Mouse (Mus musculus): ENCODE measurements around the gene Nebl. TPM values are rescaled to one million over a fixed set of nuclear protein-coding genes. Genes with fewer than 3 reads are reported as not detected.

The Nebl gene
- polyA plus RNA-seq, 1 experiment from 2014 or later: 4.4 TPM

- 68% methylated on average over 5 of the region's 5 CpGs for WGBS
- Histone ChIP-seq H3K27ac (no peak overlapping the region), H3K36me3 (no peaks in the 10 kb centered on the region), H3K4me3 (replicated peaks) (no peak overlapping the region), H3K9ac (no peak overlapping the region), H3K9me3 (no peaks in the 10 kb centered on the region), H3K27me3 (replicated peaks) (no peaks in the 10 kb centered on the region), H3K4me1 (no peaks in the 10 kb centered on the region), H3K4me2 (no peak overlapping the region)
- ATAC-seq (ENCODE audit: insufficient read depth, low FRiP score, low read depth): no peak
Observed at GRCm38 (mm10) chr2:17525739-17526526, 205.3 kb downstream of the Nebl start.

DNA sequence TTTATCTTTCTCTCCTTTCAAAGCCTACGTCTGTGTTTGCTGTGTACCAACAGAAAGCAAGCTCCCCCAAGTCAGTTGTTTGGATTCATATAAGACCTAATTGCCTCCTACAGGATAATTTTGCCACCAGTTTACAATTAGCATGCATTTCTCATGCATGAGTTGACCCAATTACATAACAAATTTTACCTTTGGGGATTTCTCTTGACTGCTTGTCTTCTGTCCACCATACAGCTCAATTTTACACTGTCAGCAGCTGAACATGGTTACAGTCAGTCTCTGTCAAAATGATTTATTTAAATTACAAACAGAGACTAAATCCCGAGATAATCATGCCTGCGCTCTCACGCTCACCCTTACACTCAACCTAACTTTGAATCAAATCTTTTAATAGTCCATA, 206.1 kb downstream of the Nebl start:
- Histone ChIP-seq H3K4me2 (no peak overlapping the region), H3K4me1 (no peaks in the 10 kb centered on the region), H3K27ac (no peak overlapping the region), H3K4me3 (replicated peaks) (no peak overlapping the region), H3K9ac (no peak overlapping the region), H3K9me3 (no peaks in the 10 kb centered on the region), H3K27me3 (replicated peaks) (no peaks in the 10 kb centered on the region), H3K36me3 (no peaks in the 10 kb centered on the region)
- WGBS: 42% methylated on average over 4 of the region's 4 CpGs
- ATAC-seq (ENCODE audit: insufficient read depth, low FRiP score, low read depth): no peak

GRCm38 (mm10) chr2:17524205-17524978, 206.9 kb downstream of the Nebl start:
- no peaks in the 10 kb centered on the region for H3K36me3 ChIP-seq
- no peaks in the 10 kb centered on the region for H3K9me3 ChIP-seq
- H3K4me1 ChIP-seq: no peaks in the 10 kb centered on the region
- H3K4me3 ChIP-seq (replicated peaks): no peak overlapping the region
- no peak overlapping the region for H3K27ac ChIP-seq
- H3K27me3 ChIP-seq (replicated peaks): no peaks in the 10 kb centered on the region
- WGBS: 51% methylated on average over 10 of the region's 10 CpGs
- no peak overlapping the region for H3K9ac ChIP-seq
- H3K4me2 ChIP-seq: no peak overlapping the region
- no peak for ATAC-seq (ENCODE audit: insufficient read depth, low FRiP score, low read depth)

- no peaks in the 10 kb centered on the region for H3K27me3 ChIP-seq (replicated peaks)
- no peak overlapping the region for H3K4me3 ChIP-seq (replicated peaks)
- H3K27ac ChIP-seq: no peak overlapping the region
- no peaks in the 10 kb centered on the region for H3K4me1 ChIP-seq
- WGBS: 43% methylated on average over 4 of the region's 4 CpGs
- H3K9ac ChIP-seq: no peak overlapping the region
- H3K9me3 ChIP-seq: no peaks in the 10 kb centered on the region
- no peaks in the 10 kb centered on the region for H3K36me3 ChIP-seq
- H3K4me2 ChIP-seq: no peak overlapping the region
- no peak for ATAC-seq (ENCODE audit: insufficient read depth, low FRiP score, low read depth)
Observed at GRCm38 (mm10) chr2:17523791-17524190, 207.5 kb downstream of the Nebl start.

DNA sequence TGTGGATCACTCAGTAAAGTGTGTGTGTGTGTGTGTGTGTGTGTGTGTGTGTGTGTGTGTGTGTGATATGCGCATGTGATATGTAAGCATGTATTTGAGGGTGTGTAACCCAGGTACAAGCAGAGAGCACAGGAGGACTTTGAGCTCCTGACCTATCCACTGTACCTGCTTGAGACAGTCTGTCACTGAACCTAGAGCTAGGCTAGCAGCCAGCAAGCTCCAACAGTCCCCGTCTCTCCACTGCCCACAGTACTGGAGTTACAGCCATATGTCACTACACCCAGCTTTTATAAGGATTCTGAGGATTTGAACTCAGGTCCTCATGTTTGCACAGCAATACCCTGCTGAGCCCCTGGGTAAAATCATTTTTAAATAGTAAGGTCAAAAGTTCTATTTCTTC, 215.6 kb downstream of the Nebl start:
- H3K27ac ChIP-seq: no peak overlapping the region
- no peaks in the 10 kb centered on the region for H3K27me3 ChIP-seq (replicated peaks)
- no peaks in the 10 kb centered on the region for H3K9me3 ChIP-seq
- H3K9ac ChIP-seq: no peak overlapping the region
- no peak for ATAC-seq (ENCODE audit: insufficient read depth, low FRiP score, low read depth)
- no peaks in the 10 kb centered on the region for H3K36me3 ChIP-seq
- no peak overlapping the region for H3K4me3 ChIP-seq (replicated peaks)
- H3K4me2 ChIP-seq: no peak overlapping the region
- 81% methylated on average over 2 of the region's 2 CpGs for WGBS
- H3K4me1 ChIP-seq: no peaks in the 10 kb centered on the region

DNA sequence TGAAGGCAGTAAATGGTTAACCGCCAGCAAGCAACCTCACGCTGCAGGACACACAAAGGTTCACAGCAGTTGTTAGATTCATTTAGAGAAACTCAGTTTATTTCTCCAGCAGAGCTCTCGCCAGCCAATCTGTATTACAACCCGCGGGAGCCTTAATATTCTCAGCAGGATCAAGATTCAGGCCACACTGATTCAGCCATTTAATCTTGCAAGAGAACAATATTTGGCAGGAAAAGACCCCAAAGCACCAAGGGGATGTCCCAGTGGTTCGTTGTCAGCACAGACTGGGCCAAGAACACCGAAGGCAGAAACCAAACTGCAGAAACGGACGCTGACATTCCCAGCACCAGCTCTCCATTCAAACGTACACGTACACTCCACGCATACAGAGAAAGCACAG, 216.5 kb downstream of the Nebl start:
- Histone ChIP-seq H3K27me3 (replicated peaks) (no peaks in the 10 kb centered on the region), H3K36me3 (no peaks in the 10 kb centered on the region), H3K9ac (no peak overlapping the region), H3K27ac (no peak overlapping the region), H3K4me3 (replicated peaks) (no peak overlapping the region), H3K4me1 (no peaks in the 10 kb centered on the region), H3K9me3 (no peaks in the 10 kb centered on the region), H3K4me2 (no peak overlapping the region)
- ATAC-seq (ENCODE audit: insufficient read depth, low FRiP score, low read depth): no peak
- WGBS: 62% methylated on average over 12 of the region's 12 CpGs

GRCm38 (mm10) chr2:17509942-17510341, 221.3 kb downstream of the Nebl start:
- H3K36me3 ChIP-seq: no peaks in the 10 kb centered on the region
- ATAC-seq (ENCODE audit: insufficient read depth, low FRiP score, low read depth): no peak
- no peak overlapping the region for H3K4me2 ChIP-seq
- WGBS: 28% methylated on average over 1 of the region's 1 CpGs
- no peak overlapping the region for H3K4me3 ChIP-seq (replicated peaks)
- H3K4me1 ChIP-seq: no peaks in the 10 kb centered on the region
- H3K27me3 ChIP-seq (replicated peaks): no peaks in the 10 kb centered on the region
- no peak overlapping the region for H3K27ac ChIP-seq
- H3K9me3 ChIP-seq: no peaks in the 10 kb centered on the region
- H3K9ac ChIP-seq: no peak overlapping the region

DNA sequence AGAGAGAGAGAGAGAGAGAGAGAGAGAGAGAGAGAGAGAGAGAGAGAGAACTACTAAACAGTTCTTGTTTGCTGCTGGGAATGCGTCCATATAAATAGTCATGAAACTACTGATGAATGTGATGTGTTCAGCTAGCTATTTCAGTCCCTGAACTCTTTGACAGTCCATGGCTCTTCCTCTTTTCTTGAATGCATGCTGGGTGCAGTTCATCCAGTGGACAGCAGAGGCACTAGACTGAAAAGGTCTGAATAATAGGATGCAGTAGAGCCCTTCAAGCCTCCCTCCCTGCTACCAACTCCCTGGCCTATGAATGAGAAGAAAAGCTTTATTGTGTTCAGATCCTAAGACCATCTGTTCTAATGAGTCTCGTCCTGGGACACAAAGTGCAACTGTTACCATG, 223.9 kb downstream of the Nebl start:
- no peaks in the 10 kb centered on the region for H3K27me3 ChIP-seq (replicated peaks)
- H3K4me2 ChIP-seq: no peak overlapping the region
- no peaks in the 10 kb centered on the region for H3K36me3 ChIP-seq
- H3K4me1 ChIP-seq: no peaks in the 10 kb centered on the region
- no peaks in the 10 kb centered on the region for H3K9me3 ChIP-seq
- no peak overlapping the region for H3K9ac ChIP-seq
- H3K4me3 ChIP-seq (replicated peaks): no peak overlapping the region
- WGBS: 89% methylated on average over 2 of the region's 2 CpGs
- ATAC-seq (ENCODE audit: insufficient read depth, low FRiP score, low read depth): no peak
- H3K27ac ChIP-seq: no peak overlapping the region

DNA sequence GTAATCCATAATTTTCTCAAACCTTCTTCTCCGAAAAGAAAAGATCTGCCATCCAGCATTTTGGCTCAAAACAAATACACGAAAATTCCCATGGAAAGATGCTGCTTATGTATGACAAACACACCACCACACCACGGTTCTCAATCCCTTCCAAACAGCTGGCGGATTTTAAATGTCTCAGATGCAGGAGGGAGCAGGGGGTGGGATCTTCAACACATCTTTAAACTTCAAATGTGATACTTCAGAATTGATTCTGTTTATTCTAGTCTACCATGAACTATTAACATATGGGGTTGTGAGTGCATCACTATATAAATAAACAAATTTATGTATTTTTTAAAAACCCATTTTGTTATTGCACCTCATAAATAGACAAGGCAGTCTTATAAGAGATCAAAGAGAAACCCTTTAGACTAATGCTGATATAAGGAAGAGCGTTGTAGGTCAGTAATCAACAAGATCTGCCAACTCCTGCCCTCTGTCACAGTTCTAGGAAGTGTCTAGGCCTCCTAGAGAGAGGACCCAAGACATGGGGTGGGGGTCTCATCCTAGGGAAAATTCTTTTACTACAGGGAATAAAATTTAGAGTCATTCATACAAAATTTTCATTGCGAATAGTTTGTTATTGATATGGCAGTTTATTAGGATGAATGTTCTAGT, 227.0 kb downstream of the Nebl start:
- Histone ChIP-seq H3K9ac (no peak overlapping the region), H3K27ac (no peak overlapping the region), H3K27me3 (replicated peaks) (no peaks in the 10 kb centered on the region), H3K4me3 (replicated peaks) (no peak overlapping the region), H3K36me3 (no peaks in the 10 kb centered on the region), H3K4me2 (no peak overlapping the region), H3K9me3 (no peaks in the 10 kb centered on the region), H3K4me1 (no peaks in the 10 kb centered on the region)
- WGBS: 64% methylated on average over 6 of the region's 6 CpGs
- no peak for ATAC-seq (ENCODE audit: insufficient read depth, low FRiP score, low read depth)

DNA sequence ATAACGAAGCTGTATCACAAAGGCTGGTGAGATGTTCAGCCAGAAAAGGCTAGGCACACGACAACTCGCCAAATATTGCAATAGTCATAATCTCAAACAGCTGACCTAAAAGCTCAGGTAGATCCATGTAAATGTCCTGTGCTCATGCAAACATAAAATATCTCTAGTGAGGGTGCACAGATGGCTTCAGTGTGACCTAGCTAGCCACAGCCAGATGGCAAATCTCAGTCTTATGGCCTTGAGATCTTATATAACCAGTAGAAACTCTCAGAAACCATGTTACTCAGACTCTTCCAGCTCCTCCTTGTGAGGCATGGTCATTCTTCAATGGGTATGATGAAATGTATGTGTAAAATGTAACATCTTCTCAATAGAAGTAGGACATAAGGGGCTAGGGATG, 230.2 kb downstream of the Nebl start:
- no peak overlapping the region for H3K9ac ChIP-seq
- 84% methylated on average over 3 of the region's 3 CpGs for WGBS
- no peaks in the 10 kb centered on the region for H3K4me1 ChIP-seq
- H3K36me3 ChIP-seq: no peaks in the 10 kb centered on the region
- no peaks in the 10 kb centered on the region for H3K27me3 ChIP-seq (replicated peaks)
- no peak for ATAC-seq (ENCODE audit: insufficient read depth, low FRiP score, low read depth)
- no peak overlapping the region for H3K4me3 ChIP-seq (replicated peaks)
- H3K4me2 ChIP-seq: no peak overlapping the region
- no peaks in the 10 kb centered on the region for H3K9me3 ChIP-seq
- no peak overlapping the region for H3K27ac ChIP-seq

- no peak overlapping the region for H3K4me3 ChIP-seq (replicated peaks)
- H3K9ac ChIP-seq: no peak overlapping the region
- H3K9me3 ChIP-seq: no peaks in the 10 kb centered on the region
- H3K27me3 ChIP-seq (replicated peaks): no peaks in the 10 kb centered on the region
- no peak overlapping the region for H3K27ac ChIP-seq
- ATAC-seq (ENCODE audit: insufficient read depth, low FRiP score, low read depth): no peak
- H3K4me2 ChIP-seq: no peak overlapping the region
- H3K36me3 ChIP-seq: no peaks in the 10 kb centered on the region
- H3K4me1 ChIP-seq: no peaks in the 10 kb centered on the region
- 66% methylated on average over 6 of the region's 6 CpGs for WGBS
Observed at GRCm38 (mm10) chr2:17465517-17466174, 265.6 kb downstream of the Nebl start.

DNA sequence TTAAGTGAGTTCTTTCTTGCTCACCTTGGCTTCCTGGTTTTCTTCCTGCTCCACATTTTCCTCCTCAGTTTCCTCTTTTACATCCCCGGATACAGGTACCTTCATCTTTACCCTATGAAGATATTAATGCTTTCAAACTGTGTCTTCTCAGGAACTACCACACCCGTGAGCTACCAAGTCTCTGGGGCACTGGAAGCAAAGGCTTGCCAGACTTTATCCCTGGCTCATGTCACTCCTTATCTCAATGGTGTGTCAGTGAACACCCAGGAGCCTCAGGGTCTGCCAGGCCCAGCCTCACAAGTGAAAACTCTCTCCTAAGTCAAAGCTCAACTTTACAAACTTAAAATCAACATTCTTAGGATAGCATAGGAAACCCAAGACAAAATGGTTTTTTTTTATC, 270.8 kb downstream of the Nebl start:
- ATAC-seq (ENCODE audit: insufficient read depth, low FRiP score, low read depth): no peak
- WGBS: 59% methylated on average over 2 of the region's 2 CpGs
- Histone ChIP-seq H3K9me3 (no peaks in the 10 kb centered on the region), H3K4me1 (no peaks in the 10 kb centered on the region), H3K27me3 (replicated peaks) (no peaks in the 10 kb centered on the region), H3K4me3 (replicated peaks) (no peak overlapping the region), H3K27ac (no peak overlapping the region), H3K36me3 (no peaks in the 10 kb centered on the region), H3K9ac (no peak overlapping the region), H3K4me2 (no peak overlapping the region)

All from stomach, embryonic 15.5 days (tissue).